Mouse (Mus musculus) kidney, embryonic 14.5 days (tissue): ENCODE measurements around the gene Il4ra. TPM values are rescaled to one million over a fixed set of nuclear protein-coding genes. Genes with fewer than 3 reads are reported as not detected.

ENCODE experiments used
- ATAC-seq: fragments of 200-750 bp; cut with Nextera tagmentation; 2 replicates; pipeline ENCODE4 v1.8.0; 2017; ENCODE audit warnings: moderate number of reproducible peaks, mild to moderate bottlenecking, moderate TSS enrichment, moderate library complexity; ENCODE audit not compliant: low FRiP score, low TSS enrichment
- H3K27ac ChIP-seq: fragments of 300-500 bp; sonication (generic); 2 replicates; pipeline ENCODE4 v1.5.1; 2014; ENCODE audit warnings: low read depth, mild to moderate bottlenecking, low read length, moderate library complexity, mixed read lengths
- H3K27me3 ChIP-seq: fragments of 300-500 bp; sonication (generic); 2 replicates; pipeline ENCODE4 v1.6.1; 2014; ENCODE audit warnings: mild to moderate bottlenecking, low read length; ENCODE audit not compliant: control insufficient read depth, insufficient read depth
- H3K36me3 ChIP-seq: fragments of 300-500 bp; sonication (generic); 2 replicates; pipeline ENCODE4 v1.6.1; 2014; ENCODE audit warnings: low read length, mixed read lengths; ENCODE audit not compliant: control insufficient read depth, insufficient read depth
- H3K4me1 ChIP-seq: fragments of 300-500 bp; sonication (generic); 2 replicates; pipeline ENCODE4 v1.6.1; 2014; ENCODE audit warnings: low read length, mixed read lengths; ENCODE audit not compliant: control insufficient read depth, insufficient read depth
- H3K4me2 ChIP-seq: fragments of 300-500 bp; sonication (generic); replicated peaks from 2 replicates; pipeline ENCODE4 v1.6.1; 2014; ENCODE audit warnings: low read depth, mild to moderate bottlenecking, low read length
- H3K4me3 ChIP-seq: fragments of 300-500 bp; sonication (generic); 2 replicates; pipeline ENCODE4 v1.5.1; 2014; ENCODE audit warnings: mild to moderate bottlenecking, low read length
- H3K9ac ChIP-seq: fragments of 300-500 bp; sonication (generic); 2 replicates; pipeline ENCODE4 v1.6.1; 2014; ENCODE audit warnings: low read depth, mild to moderate bottlenecking, low read length, moderate library complexity
- H3K9me3 ChIP-seq: fragments of 300-500 bp; sonication (generic); 2 replicates; pipeline ENCODE4 v1.6.1; 2016; ENCODE audit warnings: low read length; ENCODE audit not compliant: control insufficient read depth
- WGBS: fragments of 180-500 bp; shearing (Covaris S2); extraction: QIAGEN DNeasy Blood & Tissue Kit; methylation state at CpG from one replicate; pipeline ENCODE4 v1.1.7; 2014; 5-methylcytosine and 5-hydroxymethylcytosine counted together
- polyA plus RNA-seq: library from polyadenylated mRNA; unstranded; fragments of >200 nt; fragmentation: Nextera tagmentation; extraction: Ambion mirVana; gene quantifications from 2 replicates; pipeline ENCODE4 v1.2.1, GENCODE M21; 2014

Il4ra gene
- polyA plus RNA-seq, 1 experiment from 2014 or later = 5.9 TPM

DNA sequence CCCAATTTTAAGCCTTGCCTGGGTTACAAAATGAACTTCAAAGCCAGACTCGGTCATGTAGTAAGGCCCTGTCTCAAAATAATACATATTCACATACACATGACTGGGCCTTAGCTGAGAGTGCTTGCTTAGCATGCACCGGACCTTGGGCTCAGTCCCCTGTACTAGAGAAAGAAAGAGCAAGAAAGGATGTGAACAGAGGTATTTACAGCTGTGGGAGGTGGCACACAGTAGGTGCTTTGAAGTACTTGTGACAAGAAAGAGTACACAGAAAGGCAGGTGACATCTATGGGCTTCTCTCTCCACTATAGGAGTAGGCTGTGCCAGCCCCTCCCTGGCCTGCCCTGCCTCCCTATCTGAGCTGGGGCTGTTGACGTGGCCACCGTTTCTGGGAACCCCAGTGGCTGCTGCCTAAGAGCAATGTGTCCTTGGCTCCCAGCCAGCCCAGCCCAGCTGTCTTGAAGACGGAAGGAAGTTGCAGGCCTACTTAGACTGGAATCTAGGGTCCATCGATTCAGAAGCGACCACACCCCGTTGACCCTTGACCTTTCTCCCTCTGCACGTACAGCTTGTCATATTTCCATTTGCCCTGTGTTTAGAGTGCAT, 9.3 kb downstream of the Il4ra start:
- H3K36me3 ChIP-seq = no peaks in the 10 kb centered on the region
- H3K4me2 ChIP-seq = no peak overlapping the region
- no peak overlapping the region for H3K27ac ChIP-seq
- no peaks in the 10 kb centered on the region for H3K27me3 ChIP-seq
- H3K9me3 ChIP-seq = no peaks in the 10 kb centered on the region
- 51% methylated on average over 9 of the region's 9 CpGs for WGBS
- no peak overlapping the region for H3K9ac ChIP-seq
- no peak overlapping the region for H3K4me3 ChIP-seq
- 0 out of 2 replicates have a peak, but pooled peaks cover 12% of the 10 kb centered on the region for H3K4me1 ChIP-seq
- no peak for ATAC-seq

GRCm38 (mm10) chr7:125562413-125562812, 10.5 kb downstream of the Il4ra start:
- Histone ChIP-seq H3K4me1 (0 out of 2 replicates have a peak, but pooled peaks cover 7% of the 10 kb centered on the region), H3K27ac (no peak overlapping the region), H3K27me3 (no peaks in the 10 kb centered on the region), H3K4me2 (no peak overlapping the region), H3K9ac (no peak overlapping the region), H3K36me3 (no peaks in the 10 kb centered on the region), H3K9me3 (no peaks in the 10 kb centered on the region), H3K4me3 (no peak overlapping the region)
- WGBS = 68% methylated on average over 4 of the region's 4 CpGs
- ATAC-seq = no peak

- H3K4me1 ChIP-seq = 0 out of 2 replicates have a peak, but pooled peaks cover 7% of the 10 kb centered on the region
- no peak overlapping the region for H3K4me2 ChIP-seq
- no peaks in the 10 kb centered on the region; the same call in 1 of the 2 replicates for H3K36me3 ChIP-seq
- WGBS = 82% methylated on average over 3 of the region's 3 CpGs
- H3K27me3 ChIP-seq = no peaks in the 10 kb centered on the region
- H3K9ac ChIP-seq = no peak overlapping the region
- H3K4me3 ChIP-seq = no peak overlapping the region
- no peak for ATAC-seq
- no peak overlapping the region for H3K27ac ChIP-seq
- H3K9me3 ChIP-seq = no peaks in the 10 kb centered on the region
Measured at GRCm38 (mm10) chr7:125563093-125563492, 11.2 kb downstream of the Il4ra start.

DNA sequence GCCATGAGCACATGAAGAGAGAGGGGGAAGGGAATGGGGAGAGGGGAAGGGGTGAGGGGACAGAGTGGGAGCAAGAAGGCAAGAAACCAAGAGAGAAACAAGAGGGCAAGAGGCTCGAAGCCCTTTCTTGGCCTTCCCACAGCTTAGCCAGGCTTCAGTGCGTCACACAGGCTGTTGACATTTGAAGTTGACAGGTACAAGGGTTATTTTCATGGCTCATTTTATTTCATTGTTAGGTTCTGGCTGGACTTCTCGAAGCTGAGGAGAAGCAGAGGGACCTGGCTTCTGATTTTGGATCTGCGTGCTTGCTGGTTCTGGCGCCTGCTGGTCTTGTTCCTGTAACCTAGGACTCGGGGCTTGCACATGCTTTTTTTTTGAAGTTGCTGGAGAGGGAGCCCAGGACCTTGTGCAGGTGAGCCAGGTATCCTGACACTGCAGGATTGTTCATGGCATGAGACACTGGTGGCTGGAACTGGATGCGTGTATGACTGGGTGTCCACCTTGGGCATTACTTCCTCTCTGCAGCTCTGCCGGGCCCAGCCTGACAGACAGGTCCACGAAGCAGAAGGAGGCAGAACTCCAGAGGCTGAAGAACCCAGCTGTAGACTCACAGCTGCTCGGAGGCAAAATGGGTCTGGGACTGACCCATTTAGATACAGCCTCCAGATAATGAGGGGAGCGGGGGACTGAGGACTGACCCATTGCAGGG, 12.6 kb downstream of the Il4ra start:
- 79% methylated on average over 11 of the region's 11 CpGs for WGBS
- no peak overlapping the region for H3K4me3 ChIP-seq
- H3K36me3 ChIP-seq = no peaks in the 10 kb centered on the region; the same call in 1 of the 2 replicates
- 0 out of 2 replicates have a peak, but pooled peaks cover 7% of the 10 kb centered on the region for H3K4me1 ChIP-seq
- H3K27ac ChIP-seq = no peak overlapping the region
- no peak overlapping the region for H3K9ac ChIP-seq
- ATAC-seq = no peak
- H3K27me3 ChIP-seq = no peaks in the 10 kb centered on the region
- H3K9me3 ChIP-seq = no peaks in the 10 kb centered on the region
- H3K4me2 ChIP-seq = no peak overlapping the region

DNA sequence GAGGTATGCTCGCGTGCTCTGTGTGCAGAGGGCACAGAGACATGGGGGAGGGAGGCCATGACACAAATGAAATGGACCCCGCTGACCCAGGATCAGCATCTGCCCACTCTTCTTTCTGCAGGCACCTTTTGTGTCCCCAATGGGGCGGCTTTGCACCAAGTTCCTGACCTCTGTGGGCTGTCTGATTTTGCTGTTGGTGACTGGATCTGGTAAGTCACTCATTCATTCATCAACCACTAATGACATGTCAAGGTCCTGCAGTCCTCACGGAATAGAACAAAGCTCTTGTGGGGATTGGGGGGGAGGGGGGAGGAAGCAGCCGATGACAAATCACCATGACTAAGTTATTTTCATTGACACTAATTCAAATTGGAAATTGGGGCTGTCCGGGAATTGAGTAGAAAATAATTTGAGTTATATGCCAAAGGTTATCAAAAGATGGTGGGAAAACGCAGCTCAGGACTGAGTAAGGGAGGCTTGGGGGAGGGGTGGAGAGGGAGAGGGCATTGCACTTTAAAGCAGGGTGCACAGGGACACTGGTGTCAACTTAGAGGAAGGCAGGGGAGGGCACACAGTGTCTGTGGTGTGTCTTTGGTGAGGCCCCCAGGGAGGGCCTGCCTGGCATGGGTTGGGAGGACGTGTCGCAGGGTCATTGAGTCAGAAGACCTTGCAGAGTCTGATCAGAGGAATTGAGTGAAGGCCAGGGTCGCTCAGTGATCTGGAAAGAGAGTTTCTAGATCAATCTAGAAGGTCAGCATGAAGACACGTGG, 13.8 kb downstream of the Il4ra start:
- H3K9ac ChIP-seq = no peak overlapping the region
- ATAC-seq = no peak
- H3K9me3 ChIP-seq = no peaks in the 10 kb centered on the region
- 55% methylated on average over 12 of the region's 12 CpGs for WGBS
- H3K4me1 ChIP-seq = 0 out of 2 replicates have a peak, but pooled peaks cover 7% of the 10 kb centered on the region
- no peak overlapping the region for H3K4me2 ChIP-seq
- H3K27ac ChIP-seq = no peak overlapping the region
- H3K36me3 ChIP-seq = peaks cover 3% of the 10 kb centered on the region; the same call in 1 of the 2 replicates
- H3K27me3 ChIP-seq = no peaks in the 10 kb centered on the region
- H3K4me3 ChIP-seq = no peak overlapping the region

- 72% methylated on average over 2 of the region's 2 CpGs for WGBS
- no peak for ATAC-seq
- H3K4me3 ChIP-seq = no peak overlapping the region
- no peak overlapping the region for H3K27ac ChIP-seq
- peaks cover 3% of the 10 kb centered on the region; the same call in 1 of the 2 replicates for H3K36me3 ChIP-seq
- no peaks in the 10 kb centered on the region for H3K9me3 ChIP-seq
- H3K4me2 ChIP-seq = no peak overlapping the region
- 0 out of 2 replicates have a peak, but pooled peaks cover 1% of the 10 kb centered on the region for H3K4me1 ChIP-seq
- no peaks in the 10 kb centered on the region for H3K27me3 ChIP-seq
- no peak overlapping the region for H3K9ac ChIP-seq
Measured at GRCm38 (mm10) chr7:125566420-125566819, 14.5 kb downstream of the Il4ra start.

DNA sequence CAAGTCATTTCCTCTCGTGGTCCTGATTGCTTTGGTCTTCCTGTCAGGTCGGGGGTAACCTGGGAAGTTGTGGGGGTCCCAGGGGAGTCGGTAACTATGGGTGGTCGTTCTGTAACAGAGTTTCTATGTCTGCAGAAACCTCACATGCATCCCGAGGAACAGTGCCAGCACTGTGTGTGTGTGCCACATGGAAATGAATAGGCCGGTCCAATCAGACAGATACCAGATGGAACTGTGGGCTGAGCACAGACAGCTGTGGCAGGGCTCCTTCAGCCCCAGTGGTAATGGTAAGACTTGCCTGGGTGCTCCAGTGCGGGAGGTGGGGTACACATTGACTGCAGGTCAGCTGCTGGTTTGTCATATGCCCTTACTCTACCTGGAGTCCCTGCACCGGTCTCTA, 17.0 kb downstream of the Il4ra start:
- Histone ChIP-seq H3K27ac (no peak overlapping the region), H3K9me3 (no peaks in the 10 kb centered on the region), H3K9ac (no peak overlapping the region), H3K4me3 (no peak overlapping the region), H3K36me3 (peaks cover 3% of the 10 kb centered on the region; the same call in 1 of the 2 replicates), H3K4me1 (no peaks in the 10 kb centered on the region), H3K27me3 (no peaks in the 10 kb centered on the region), H3K4me2 (no peak overlapping the region)
- WGBS = 89% methylated on average over 8 of the region's 8 CpGs
- no peak for ATAC-seq

DNA sequence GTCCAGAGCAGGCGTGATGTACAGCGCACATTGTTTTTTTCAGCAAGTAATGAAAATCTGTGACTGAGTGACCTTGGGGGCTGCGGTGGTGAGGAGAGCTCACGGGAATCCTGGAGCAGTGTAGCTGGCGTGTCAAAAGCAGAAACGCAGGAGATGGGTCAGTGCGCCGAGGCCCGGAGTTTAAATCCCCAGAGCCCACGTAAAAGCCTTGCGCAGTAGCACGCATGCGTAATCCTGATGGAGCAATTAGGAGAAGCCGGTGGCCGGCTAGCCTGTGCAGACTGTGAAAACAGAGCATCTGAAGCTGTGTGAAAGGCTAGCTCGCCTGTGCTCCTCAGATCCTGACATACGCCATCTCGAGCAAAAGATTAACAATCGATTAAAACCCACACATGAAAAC, 20.0 kb downstream of the Il4ra start:
- H3K27ac ChIP-seq = no peak overlapping the region
- no peaks in the 10 kb centered on the region for H3K4me1 ChIP-seq
- 84% methylated on average over 19 of the region's 19 CpGs for WGBS
- no peak overlapping the region for H3K9ac ChIP-seq
- H3K9me3 ChIP-seq = no peaks in the 10 kb centered on the region
- no peak overlapping the region for H3K4me2 ChIP-seq
- ATAC-seq = no peak
- no peaks in the 10 kb centered on the region for H3K27me3 ChIP-seq
- H3K4me3 ChIP-seq = no peak overlapping the region
- H3K36me3 ChIP-seq = peaks cover 7% of the 10 kb centered on the region; the same call in 1 of the 2 replicates
